Mouse (Mus musculus) midbrain, embryonic 16.5 days (tissue): Measurements from ENCODE around the gene Pom121. TPM values are rescaled to one million over a fixed set of nuclear protein-coding genes. Genes with fewer than 3 reads are reported as not detected.
"Not testable (repeated sequence)": the region's sequence is repeated elsewhere in the genome, so short reads cannot be mapped to it uniquely, and the experiment has no call there.

Experiments used
- ATAC-seq: fragments of 200-750 bp; cut with Nextera tagmentation; 2 replicates; pipeline ENCODE4 v1.8.0; 2017; ENCODE audit warnings: moderate TSS enrichment
- H3K27ac ChIP-seq: fragments of 300-500 bp; sonication (generic); 2 replicates; pipeline ENCODE4 v1.5.1; 2014; ENCODE audit warnings: mild to moderate bottlenecking, low read length, mixed read lengths
- H3K27me3 ChIP-seq: fragments of 300-500 bp; sonication (generic); 2 replicates; pipeline ENCODE4 v1.6.1; 2014; ENCODE audit warnings: low read depth, low read length, mixed read lengths; ENCODE audit not compliant: control insufficient read depth, insufficient read depth
- H3K36me3 ChIP-seq: fragments of 300-500 bp; sonication (generic); 2 replicates; pipeline ENCODE4 v1.6.1; 2014; ENCODE audit warnings: mild to moderate bottlenecking, low read length, moderate library complexity, mixed read lengths; ENCODE audit not compliant: control insufficient read depth, insufficient read depth
- H3K4me1 ChIP-seq: fragments of 300-500 bp; sonication (generic); 2 replicates; pipeline ENCODE4 v1.6.1; 2014; ENCODE audit warnings: mild to moderate bottlenecking, low read length, mixed read lengths; ENCODE audit not compliant: control insufficient read depth, insufficient read depth
- H3K4me2 ChIP-seq: fragments of 300-500 bp; sonication (generic); 2 replicates; pipeline ENCODE4 v1.6.1; 2014; ENCODE audit warnings: mild to moderate bottlenecking, low read length, mixed read lengths
- H3K4me3 ChIP-seq: fragments of 300-500 bp; sonication (generic); 2 replicates; pipeline ENCODE4 v1.5.1; 2014; ENCODE audit warnings: low read depth, mild to moderate bottlenecking, low read length, moderate library complexity, mixed read lengths
- H3K9ac ChIP-seq: fragments of 300-500 bp; sonication (generic); 2 replicates; pipeline ENCODE4 v1.6.1; 2014; ENCODE audit warnings: low read depth, low read length, mixed read lengths
- H3K9me3 ChIP-seq: fragments of 300-500 bp; sonication (generic); replicated peaks from 2 replicates; pipeline ENCODE4 v1.6.1; 2014; ENCODE audit warnings: mild to moderate bottlenecking, low read length, mixed read lengths; ENCODE audit not compliant: control insufficient read depth, poor library complexity, severe bottlenecking
- WGBS: fragments of 180-500 bp; shearing (Covaris S2); extraction: QIAGEN DNeasy Blood & Tissue Kit; methylation state at CpG from one replicate; pipeline ENCODE4 v1.1.7; 2014; 5-methylcytosine and 5-hydroxymethylcytosine counted together
- polyA plus RNA-seq: library from polyadenylated mRNA; unstranded; fragments of >200 nt; fragmentation: Nextera tagmentation; extraction: Ambion mirVana; gene quantifications from 2 replicates; pipeline ENCODE4 v1.2.1, GENCODE M21; 2015

The Pom121 gene
- polyA plus RNA-seq, 1 experiment from 2014 or later: 8.7 TPM

DNA sequence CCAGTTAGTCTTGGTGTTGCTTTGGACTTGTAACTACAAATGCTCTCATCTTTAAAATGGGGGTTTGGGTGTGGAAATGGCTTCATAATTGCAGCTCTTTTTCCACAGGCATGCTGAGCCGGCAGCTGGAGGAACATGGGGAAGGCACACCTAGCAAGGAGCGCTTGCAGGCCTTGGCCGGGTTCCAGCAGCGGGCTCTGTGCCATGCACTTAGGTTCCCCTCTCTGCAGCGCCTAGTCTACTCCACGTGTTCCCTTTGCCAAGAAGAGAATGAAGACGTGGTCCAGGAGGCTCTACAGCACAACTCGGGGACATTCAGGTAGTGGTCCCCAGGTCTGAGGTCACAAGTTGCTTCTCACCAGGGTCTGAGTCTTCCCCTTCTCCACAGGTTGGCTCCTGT is 19.2 kb downstream of the Pom121 start:
- Histone ChIP-seq H3K4me2 (no peak overlapping the region), H3K9ac (no peak overlapping the region), H3K4me3 (no peak overlapping the region), H3K36me3 (peaks cover 54% of the 10 kb centered on the region), H3K9me3 (no peaks in the 10 kb centered on the region), H3K4me1 (peaks cover 10% of the 10 kb centered on the region), H3K27me3 (no peaks in the 10 kb centered on the region), H3K27ac (no peak overlapping the region)
- ATAC-seq: no peak
- WGBS: 83% methylated on average over 8 of the region's 8 CpGs

DNA sequence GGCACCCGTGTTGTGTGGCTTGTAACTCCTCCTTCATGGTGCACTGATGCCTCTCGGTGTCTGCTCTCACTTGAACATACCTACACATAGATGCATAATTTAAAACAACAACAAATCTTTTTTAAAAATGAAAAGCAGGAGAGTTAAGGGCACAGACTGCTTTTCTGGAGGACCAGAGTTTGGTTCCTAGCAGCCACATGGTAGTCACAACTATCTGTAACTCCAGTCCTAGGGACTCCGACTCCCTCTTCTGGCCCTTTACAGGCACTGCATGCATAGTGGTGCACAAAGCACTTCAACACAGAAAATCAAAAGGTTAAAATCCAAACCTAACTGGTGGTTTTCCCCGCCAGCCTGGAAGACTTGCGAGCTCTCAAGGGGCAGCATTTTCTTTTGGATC is 20.7 kb downstream of the Pom121 start:
- H3K4me1 ChIP-seq: peaks cover 12% of the 10 kb centered on the region
- peaks cover 41% of the 10 kb centered on the region for H3K36me3 ChIP-seq
- no peak for ATAC-seq
- no peaks in the 10 kb centered on the region for H3K9me3 ChIP-seq
- H3K27ac ChIP-seq: no peak overlapping the region
- no peak overlapping the region for H3K9ac ChIP-seq
- H3K4me3 ChIP-seq: no peak overlapping the region
- H3K27me3 ChIP-seq: no peaks in the 10 kb centered on the region
- 98% methylated on average over 5 of the region's 5 CpGs for WGBS
- no peak overlapping the region for H3K4me2 ChIP-seq

DNA sequence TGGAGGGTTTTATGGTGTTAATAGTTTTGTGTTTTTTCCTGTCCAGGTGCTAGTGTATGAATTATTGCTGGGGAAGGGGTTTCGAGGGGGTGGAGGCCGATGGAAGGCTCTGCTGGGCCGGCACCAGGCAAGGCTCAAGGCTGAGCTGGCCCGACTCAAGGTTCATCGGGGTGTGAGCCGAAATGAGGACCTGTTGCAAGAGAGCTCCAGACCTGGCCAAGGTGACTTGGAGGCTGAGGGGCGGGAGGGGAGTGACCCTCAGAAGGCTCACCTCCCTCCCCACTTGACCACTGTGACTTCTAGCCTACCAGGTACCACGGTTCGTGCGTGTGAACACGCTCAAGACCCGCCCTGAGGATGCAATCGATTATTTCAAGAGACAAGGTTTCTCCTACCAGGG is 23.2 kb downstream of the Pom121 start:
- no peaks in the 10 kb centered on the region for H3K27me3 ChIP-seq
- WGBS: 97% methylated on average over 13 of the region's 13 CpGs
- H3K9me3 ChIP-seq: no peaks in the 10 kb centered on the region
- H3K4me3 ChIP-seq: no peak overlapping the region
- no peak overlapping the region; the same call in 1 of the 2 replicates for H3K4me2 ChIP-seq
- no peak overlapping the region for H3K9ac ChIP-seq
- no peak overlapping the region for H3K27ac ChIP-seq
- no peak for ATAC-seq
- H3K36me3 ChIP-seq: peaks cover 30% of the 10 kb centered on the region
- peaks cover 12% of the 10 kb centered on the region for H3K4me1 ChIP-seq

DNA sequence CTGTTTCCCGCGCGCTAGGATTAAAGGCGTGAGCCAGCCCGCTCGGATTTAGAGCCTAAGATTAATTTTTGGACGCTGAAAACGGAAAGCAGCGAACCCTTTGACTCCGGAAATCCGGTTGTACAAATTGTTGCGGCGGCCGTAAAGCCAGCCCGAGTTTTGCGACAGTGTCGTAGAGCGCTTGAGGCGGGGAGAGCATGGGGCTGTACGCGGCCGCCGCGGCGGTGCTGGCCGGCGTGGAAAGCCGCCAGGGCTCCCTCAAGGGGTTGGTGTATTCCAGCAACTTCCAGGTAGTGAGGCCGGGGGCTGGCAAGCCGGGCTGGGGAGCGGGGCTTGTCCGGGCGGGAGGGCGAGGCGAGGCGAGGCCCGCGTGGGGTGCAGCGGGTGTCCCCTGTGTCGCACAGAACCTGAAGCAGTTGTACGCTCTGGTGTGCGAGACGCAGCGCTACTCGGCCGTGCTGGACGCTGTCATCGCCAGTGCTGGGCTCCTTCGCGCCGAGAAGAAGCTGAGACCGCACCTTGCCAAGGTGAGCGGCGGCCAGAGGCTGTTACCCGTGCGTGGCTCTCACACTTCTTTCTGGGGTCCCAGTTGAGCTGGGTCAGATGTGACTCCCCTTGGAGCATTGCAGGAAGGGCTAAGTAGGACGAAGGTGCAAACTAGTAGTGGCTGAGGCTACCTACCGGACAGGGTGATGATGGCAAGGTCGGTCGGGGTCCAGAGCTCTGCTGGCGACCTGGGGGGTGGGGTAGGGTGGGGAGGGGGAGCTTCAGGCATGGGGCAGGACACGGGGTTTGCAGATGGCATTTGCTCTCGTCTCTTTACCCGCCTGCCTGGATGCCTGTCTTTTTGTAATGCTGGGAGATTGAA is 24.3 kb downstream of the Pom121 start, which contains the start of gene Nsun5:
Nsun5 (plus strand) TSS at position 167 of the 868 bp plus-strand sequence.
- under 1% methylated on average over 61 of the region's 64 CpGs for WGBS
- Histone ChIP-seq H3K4me2 (peak within 1 kb of the TSS; percentile 91), H3K27me3 (no peaks in the 10 kb centered on the region; the same call in 1 of the 2 replicates), H3K9ac (peak within 1 kb of the TSS; percentile 92), H3K4me1 (peaks cover 12% of the 10 kb centered on the region), H3K4me3 (peak within 1 kb of the TSS; percentile 89), H3K27ac (peak within 1 kb of the TSS; percentile 47), H3K36me3 (peaks cover 19% of the 10 kb centered on the region), H3K9me3 (no peaks in the 10 kb centered on the region)
- peak; percentile 67 for ATAC-seq

DNA sequence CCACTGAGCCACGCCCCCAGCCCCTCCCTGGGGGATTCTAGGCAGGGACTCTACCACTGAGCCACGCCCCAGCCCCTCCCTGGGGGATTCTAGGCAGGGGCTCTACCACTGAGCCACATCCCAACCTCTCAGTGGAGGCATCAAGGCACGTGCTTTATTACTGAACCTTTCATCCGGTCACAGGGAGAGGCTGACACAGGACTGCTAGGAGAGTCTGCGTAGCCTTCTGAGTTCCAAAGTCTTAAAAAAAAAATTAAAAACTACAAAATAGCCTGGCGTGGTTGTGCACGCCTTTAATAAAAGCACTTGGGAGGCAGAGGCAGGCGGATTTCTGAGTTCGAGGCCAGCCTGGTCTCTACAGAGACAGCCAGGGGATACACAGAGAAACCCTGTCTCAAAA is 25.1 kb downstream of the Pom121 start:
- H3K27ac ChIP-seq, H3K9me3 ChIP-seq, ATAC-seq, H3K27me3 ChIP-seq: not testable (repeated sequence)
- H3K4me1 ChIP-seq: peaks cover 12% of the 10 kb centered on the region
- peak overlapping the region; percentile 67 for H3K4me2 ChIP-seq
- H3K4me3 ChIP-seq: peak overlapping the region; percentile 89
- WGBS: 67% methylated on average over 9 of the region's 9 CpGs
- H3K36me3 ChIP-seq: peaks cover 16% of the 10 kb centered on the region
- peak overlapping the region; percentile 92 for H3K9ac ChIP-seq

DNA sequence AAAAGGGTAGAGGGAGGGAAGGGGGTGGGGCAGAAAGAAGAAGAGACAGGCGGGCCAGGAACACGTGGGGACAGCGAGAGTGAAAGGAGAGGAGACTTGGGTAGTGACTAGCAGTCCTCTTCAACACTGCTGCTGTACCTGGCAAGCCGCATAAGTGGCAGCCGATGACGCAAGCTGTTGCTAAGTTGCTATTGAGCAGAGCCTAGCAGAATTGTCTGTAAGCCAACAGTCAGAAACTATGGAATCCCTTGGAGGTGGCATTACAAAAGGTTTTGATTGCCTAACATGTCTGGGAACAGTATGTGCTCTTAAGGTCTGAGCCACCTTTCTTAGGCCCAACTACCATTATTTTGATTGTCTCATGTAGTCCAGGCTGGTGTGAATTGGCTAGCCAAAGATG is 26.0 kb downstream of the Pom121 start:
- Histone ChIP-seq H3K4me2 (no peak overlapping the region), H3K9me3 (no peaks in the 10 kb centered on the region), H3K4me1 (peaks cover 12% of the 10 kb centered on the region), H3K36me3 (peaks cover 9% of the 10 kb centered on the region), H3K9ac (no peak overlapping the region), H3K27ac (no peak overlapping the region), H3K27me3 (no peaks in the 10 kb centered on the region; the same call in 1 of the 2 replicates), H3K4me3 (no peak overlapping the region)
- ATAC-seq: no peak
- 78% methylated on average over 6 of the region's 6 CpGs for WGBS

DNA sequence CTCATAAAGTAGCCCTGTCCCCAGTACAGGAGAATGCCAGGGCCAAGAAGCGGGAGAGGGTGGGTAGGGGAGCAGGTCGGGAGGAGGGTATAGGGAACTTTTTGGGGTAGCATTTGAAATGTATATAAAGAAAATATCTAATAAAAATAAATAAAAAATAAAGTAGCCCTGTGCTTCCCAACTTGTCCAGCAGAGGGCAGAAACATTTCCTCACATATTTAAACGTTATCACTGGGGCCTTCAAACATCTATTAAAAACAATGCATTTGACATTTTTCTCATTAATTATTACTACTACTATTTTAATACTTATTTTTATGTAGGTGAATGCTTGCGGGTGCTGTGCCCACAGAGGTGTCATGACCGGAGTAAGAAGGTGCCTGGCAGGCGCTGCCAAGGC is 26.5 kb downstream of the Pom121 start:
- no peak for ATAC-seq
- Histone ChIP-seq H3K36me3 (peaks cover 6% of the 10 kb centered on the region; the same call in 1 of the 2 replicates), H3K4me3 (no peak overlapping the region), H3K9me3 (no peaks in the 10 kb centered on the region), H3K4me1 (peaks cover 12% of the 10 kb centered on the region), H3K4me2 (no peak overlapping the region), H3K27me3 (no peaks in the 10 kb centered on the region; the same call in 1 of the 2 replicates), H3K27ac (no peak overlapping the region), H3K9ac (no peak overlapping the region)
- WGBS: 58% methylated on average over 6 of the region's 6 CpGs

DNA sequence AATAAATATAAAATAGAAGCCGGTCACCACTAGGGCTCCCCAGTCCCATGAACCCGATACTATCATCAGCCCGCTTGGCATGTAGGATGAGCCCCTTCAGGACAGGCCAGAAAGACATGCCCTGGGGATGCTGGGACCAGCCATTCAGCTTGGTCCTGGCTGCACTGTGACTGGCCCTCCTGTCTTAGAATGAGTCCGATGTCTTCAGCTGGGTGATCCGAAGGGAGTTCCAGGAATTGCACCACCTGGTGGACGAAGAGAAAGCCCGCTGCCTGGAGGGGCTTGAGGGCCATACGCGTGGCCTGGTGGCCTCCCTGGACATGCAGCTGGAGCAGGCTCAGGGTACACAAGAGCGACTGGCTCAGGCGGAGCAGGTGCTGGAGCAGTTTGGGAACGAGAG is 30.8 kb downstream of the Pom121 start:
- no peaks in the 10 kb centered on the region for H3K36me3 ChIP-seq
- no peak for ATAC-seq
- H3K9ac ChIP-seq: no peak overlapping the region
- WGBS: 21% methylated on average over 12 of the region's 12 CpGs
- no peaks in the 10 kb centered on the region for H3K9me3 ChIP-seq
- H3K4me2 ChIP-seq: no peak overlapping the region
- H3K27ac ChIP-seq: no peak overlapping the region
- H3K4me1 ChIP-seq: no peaks in the 10 kb centered on the region
- no peaks in the 10 kb centered on the region; the same call in 1 of the 2 replicates for H3K27me3 ChIP-seq
- no peak overlapping the region for H3K4me3 ChIP-seq

DNA sequence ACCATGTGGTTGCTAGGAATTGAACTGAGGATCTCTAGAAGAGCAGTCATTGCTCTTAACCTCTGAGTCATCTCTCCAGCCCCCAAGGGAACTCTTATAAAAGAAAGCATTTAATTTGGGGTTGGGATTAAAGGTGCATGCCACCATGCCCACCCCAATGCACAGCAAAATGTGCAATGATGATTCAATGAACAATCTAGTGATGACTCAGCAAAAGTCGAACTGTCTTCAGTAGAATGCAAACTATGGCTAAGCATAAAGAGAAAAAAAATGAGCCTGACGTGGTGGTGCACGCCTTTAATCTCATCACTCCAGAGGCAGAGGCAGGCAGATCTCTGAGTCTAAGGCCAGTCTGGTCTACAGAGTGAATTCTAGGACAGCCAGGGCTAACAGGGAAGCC is 31.8 kb downstream of the Pom121 start:
- H3K4me2 ChIP-seq: no peak overlapping the region
- WGBS: 93% methylated on average over 3 of the region's 3 CpGs
- no peaks in the 10 kb centered on the region for H3K36me3 ChIP-seq
- no peaks in the 10 kb centered on the region for H3K4me1 ChIP-seq
- H3K9me3 ChIP-seq: no peaks in the 10 kb centered on the region
- no peak overlapping the region for H3K4me3 ChIP-seq
- no peak for ATAC-seq
- no peak overlapping the region for H3K27ac ChIP-seq
- no peaks in the 10 kb centered on the region; the same call in 1 of the 2 replicates for H3K27me3 ChIP-seq
- H3K9ac ChIP-seq: no peak overlapping the region
